Mouse (Mus musculus) heart, embryonic 16.5 days (tissue): ENCODE measurements at regions not wholly inside any gene's neighbourhood (a gene's known extent, or its start where the extent isn't known, plus 50 kb on each side); places are given as distances from the start of the nearest gene placed in this dataset.

ENCODE experiments used
- ATAC-seq: fragments of 200-750 bp; cut with Nextera tagmentation; replicated peaks from 2 replicates; pipeline ENCODE4 v1.8.0; 2017; ENCODE audit warnings: moderate number of reproducible peaks; ENCODE audit not compliant: insufficient read depth, low FRiP score; ENCODE audit errors: extremely low read depth
- H3K27ac ChIP-seq: fragments of 300-500 bp; sonication (generic); 2 replicates; pipeline ENCODE4 v1.5.1; 2014; ENCODE audit warnings: mild to moderate bottlenecking, low read length, control low read depth, moderate library complexity
- H3K27me3 ChIP-seq: fragments of 300-500 bp; sonication (generic); 2 replicates; pipeline ENCODE4 v1.6.1; 2014; ENCODE audit warnings: low read length, mixed read lengths; ENCODE audit not compliant: control insufficient read depth, insufficient read depth
- H3K36me3 ChIP-seq: fragments of 300-500 bp; sonication (generic); 2 replicates; pipeline ENCODE4 v1.6.1; 2014; ENCODE audit not compliant: control insufficient read depth, insufficient read depth
- H3K4me1 ChIP-seq: fragments of 300-500 bp; sonication (generic); 2 replicates; pipeline ENCODE4 v1.6.1; 2014; ENCODE audit warnings: low read length, mixed read lengths; ENCODE audit not compliant: control insufficient read depth, insufficient read depth
- H3K4me2 ChIP-seq: fragments of 300-500 bp; sonication (generic); 2 replicates; pipeline ENCODE4 v1.6.1; 2014; ENCODE audit warnings: low read depth, mild to moderate bottlenecking, control low read depth, low read length
- H3K4me3 ChIP-seq: fragments of 300-500 bp; sonication (generic); 2 replicates; pipeline ENCODE4 v1.5.1; 2014; ENCODE audit warnings: mild to moderate bottlenecking, control low read depth, low read length
- H3K9ac ChIP-seq: fragments of 300-500 bp; sonication (generic); 2 replicates; pipeline ENCODE4 v1.6.1; 2014; ENCODE audit warnings: low read length, control low read depth
- H3K9me3 ChIP-seq: fragments of 300-500 bp; sonication (generic); replicated peaks from 2 replicates; pipeline ENCODE4 v1.6.1; 2016; ENCODE audit warnings: low read length; ENCODE audit not compliant: control insufficient read depth
- WGBS: fragments of 180-500 bp; shearing (Covaris S2); extraction: QIAGEN DNeasy Blood & Tissue Kit; methylation state at CpG from one replicate; pipeline ENCODE4 v1.1.7; 2014; 5-methylcytosine and 5-hydroxymethylcytosine counted together

GRCm38 (mm10) chr1:186808192-186808960 lies 59.2 kb upstream of the Rrp15 start:
- Histone ChIP-seq H3K4me2 (no peak overlapping the region), H3K27me3 (no peaks in the 10 kb centered on the region), H3K4me1 (no peaks in the 10 kb centered on the region), H3K9ac (no peak overlapping the region), H3K36me3 (no peaks in the 10 kb centered on the region), H3K4me3 (no peak overlapping the region), H3K9me3 (no peaks in the 10 kb centered on the region), H3K27ac (no peak overlapping the region)
- 68% methylated on average over 19 of the region's 19 CpGs for WGBS
- no peak for ATAC-seq

GRCm38 (mm10) chr1:186804451-186804850 lies 55.3 kb upstream of the Rrp15 start:
- H3K4me3 ChIP-seq: no peak overlapping the region
- no peak overlapping the region for H3K9ac ChIP-seq
- no peak overlapping the region for H3K4me2 ChIP-seq
- H3K9me3 ChIP-seq: no peaks in the 10 kb centered on the region
- H3K4me1 ChIP-seq: no peaks in the 10 kb centered on the region
- H3K36me3 ChIP-seq: no peaks in the 10 kb centered on the region
- no peak overlapping the region for H3K27ac ChIP-seq
- ATAC-seq: no peak
- WGBS: 86% methylated on average over 5 of the region's 5 CpGs
- H3K27me3 ChIP-seq: no peaks in the 10 kb centered on the region
